Mouse (Mus musculus): ENCODE results near the gene Cxcl14. TPM values are rescaled to one million over a fixed set of nuclear protein-coding genes. Genes with fewer than 3 reads are reported as not detected.

Gene Cxcl14
- polyA plus RNA-seq, 1 experiment from 2014 or later = 7.7 TPM

GRCm38 (mm10) chr13:56265661-56266060 is 30.7 kb downstream of the Cxcl14 start:
- in situ Hi-C loops (cut with MboI; ENCODE audit: low pct_unique_long_range_greater_than_20kb) = no loop called here
- ChIA-PET CTCF (interaction anchor here (1.0 to 3.2 kb wide), 8 partner anchors 14 to 163 kb away, joined by 3 to 31 read pairs (median 4); no protein-coding TSS in a partner anchor), POLR2A (interaction anchor here (0.7 kb wide), 1 partner anchor 69 kb away, joined by 5 read pairs; no protein-coding TSS in a partner anchor)
- TF ChIP-seq CTCF (IDR thresholded peaks at IDR 0.05) = no peak
- ATAC-seq = no peak
- no peaks in the 10 kb centered on the region for H3K27me3 ChIP-seq
- DNase-seq (ENCODE audit: low read depth, low spot score) = no peak

GRCm38 (mm10) chr13:56262269-56262668 is 34.1 kb downstream of the Cxcl14 start:
- ATAC-seq = no peak
- in situ Hi-C loops (cut with MboI; ENCODE audit: low pct_unique_long_range_greater_than_20kb) = no loop called here

GRCm38 (mm10) chr13:56260344-56260780 is 36.0 kb downstream of the Cxcl14 start:
- ChIA-PET CTCF (no interaction called here), POLR2A (interaction anchor here (1.0 kb wide), 1 partner anchor 10 kb away, joined by 3 read pairs; no protein-coding TSS in a partner anchor)
- DNase-seq (ENCODE audit: low read depth, low spot score) = no peak
- peaks cover 14% of the 10 kb centered on the region for H3K27me3 ChIP-seq
- in situ Hi-C loops (cut with MboI; ENCODE audit: low pct_unique_long_range_greater_than_20kb) = no loop called here
- TF ChIP-seq CTCF (IDR thresholded peaks at IDR 0.05) = no peak
- no peak for ATAC-seq

More at GRCm38 (mm10) chr13:56262269-56262668, 34.1 kb downstream of the Cxcl14 start:
- peaks cover 14% of the 10 kb centered on the region for H3K27me3 ChIP-seq
- no peak for TF ChIP-seq CTCF (IDR thresholded peaks at IDR 0.05)
- CTCF ChIA-PET = no interaction called here
- POLR2A ChIA-PET = interaction anchor here (0.6 kb wide), 1 partner anchor 72 kb away, joined by 8 read pairs; no protein-coding TSS in a partner anchor
- no peak for DNase-seq (ENCODE audit: low read depth, low spot score)

- in situ Hi-C loops (cut with MboI; ENCODE audit: low pct_unique_long_range_greater_than_20kb) = no loop called here
- no peak for ATAC-seq
- CTCF ChIA-PET = no interaction called here
- peaks cover 14% of the 10 kb centered on the region for H3K27me3 ChIP-seq
- no peak for TF ChIP-seq CTCF (IDR thresholded peaks at IDR 0.05)
- DNase-seq (ENCODE audit: low read depth, low spot score) = no peak
- POLR2A ChIA-PET = interaction anchor here (1.0 kb wide), 1 partner anchor 10 kb away, joined by 3 read pairs; no protein-coding TSS in a partner anchor
Measured at GRCm38 (mm10) chr13:56259926-56260250, 36.5 kb downstream of the Cxcl14 start.

GRCm38 (mm10) chr13:56259021-56259925 is 37.1 kb downstream of the Cxcl14 start:
- DNase-seq (ENCODE audit: low read depth, low spot score) (no peak), ATAC-seq (no peak)
- peaks cover 14% of the 10 kb centered on the region for H3K27me3 ChIP-seq
- in situ Hi-C loops (cut with MboI; ENCODE audit: low pct_unique_long_range_greater_than_20kb) = no loop called here
- ChIA-PET POLR2A (interaction anchor here (1.0 kb wide), 1 partner anchor 9 kb away, joined by 3 read pairs; no protein-coding TSS in a partner anchor), CTCF (no interaction called here)
- TF ChIP-seq CTCF (IDR thresholded peaks at IDR 0.05) = no peak

GRCm38 (mm10) chr13:56258196-56259020 is 37.9 kb downstream of the Cxcl14 start:
- in situ Hi-C loops (cut with MboI; ENCODE audit: low pct_unique_long_range_greater_than_20kb) = no loop called here
- ATAC-seq = no peak
- DNase-seq (ENCODE audit: low read depth, low spot score) = no peak

GRCm38 (mm10) chr13:56257469-56258153 is 38.7 kb downstream of the Cxcl14 start:
- DNase-seq (ENCODE audit: low read depth, low spot score) = no peak
- peaks cover 24% of the 10 kb centered on the region for H3K27me3 ChIP-seq
- no peak for ATAC-seq
- in situ Hi-C loops (cut with MboI; ENCODE audit: low pct_unique_long_range_greater_than_20kb) = no loop called here
- TF ChIP-seq CTCF (IDR thresholded peaks at IDR 0.05) = no peak
- ChIA-PET POLR2A (no interaction called here), CTCF (no interaction called here)

More at GRCm38 (mm10) chr13:56258196-56259020, 37.9 kb downstream of the Cxcl14 start:
- TF ChIP-seq CTCF (IDR thresholded peaks at IDR 0.05) = no peak
- POLR2A ChIA-PET = no interaction called here
- CTCF ChIA-PET = no interaction called here
- H3K27me3 ChIP-seq = peaks cover 18% of the 10 kb centered on the region

- ChIA-PET CTCF (no interaction called here), POLR2A (no interaction called here)
- no peak for TF ChIP-seq CTCF (IDR thresholded peaks at IDR 0.05)
- H3K27me3 ChIP-seq = peaks cover 31% of the 10 kb centered on the region
- DNase-seq (ENCODE audit: low read depth, low spot score) (no peak), ATAC-seq (no peak)
- in situ Hi-C loops (cut with MboI; ENCODE audit: low pct_unique_long_range_greater_than_20kb) = no loop called here
Measured at GRCm38 (mm10) chr13:56256716-56257299, 39.5 kb downstream of the Cxcl14 start.

GRCm38 (mm10) chr13:56253379-56253778 is 43.0 kb downstream of the Cxcl14 start:
- DNase-seq (ENCODE audit: low read depth, low spot score) = no peak
- peaks cover 39% of the 10 kb centered on the region for H3K27me3 ChIP-seq
- CTCF ChIA-PET = interaction anchor here (1.4 to 1.7 kb wide), 2 partner anchors 9 to 55 kb away, joined by 4 read pairs; no protein-coding TSS in a partner anchor
- POLR2A ChIA-PET = interaction anchor here (0.5 kb wide), 1 partner anchor 1004 kb away, joined by 5 read pairs; no protein-coding TSS in a partner anchor
- ATAC-seq = no peak
- TF ChIP-seq CTCF (IDR thresholded peaks at IDR 0.05) = no peak
- in situ Hi-C loops (cut with MboI; ENCODE audit: low pct_unique_long_range_greater_than_20kb) = loop anchor here (5.0 kb wide), 1 partner anchor 51 kb away; no protein-coding TSS in a partner anchor
